Mouse (Mus musculus) megakaryocyte, embryonic 14.5 days (primary cell): ENCODE measurements around the gene Plxnc1.

Experiments
- FLI1 ChIP-seq: IDR thresholded peaks from 2 replicates; pipeline ENCODE4 v1.6.1; 2012; ENCODE audit warnings: low read length, inconsistent platforms, mixed read lengths
- GATA1 ChIP-seq: IDR thresholded peaks from 3 replicates; pipeline ENCODE4 v1.6.1; 2012; ENCODE audit warnings: mixed read lengths, low read length, inconsistent platforms, borderline replicate concordance

- TF ChIP-seq GATA1 (no peak), FLI1 (no peak)
These were observed 117.3 kb downstream of the Plxnc1 start for GRCm38 (mm10) chr10:94827325-94827724.
